Mouse (Mus musculus) intestine, embryonic 14.5 days (tissue): ENCODE data around the gene Tars2. TPM values are rescaled to one million over a fixed set of nuclear protein-coding genes. Genes with fewer than 3 reads are reported as not detected.

Source experiments
- ATAC-seq: fragments of 200-750 bp; cut with Nextera tagmentation; replicated peaks from 2 replicates; pipeline ENCODE4 v1.8.0; 2017; ENCODE audit warnings: low read depth, moderate number of reproducible peaks, moderate TSS enrichment, moderate library complexity; ENCODE audit not compliant: low FRiP score, low TSS enrichment
- DNase-seq: peaks from one replicate; pipeline ENCODE4 v3.0.0-alpha.2; 2018; ENCODE audit warnings: low spot score
- H3K27ac ChIP-seq: fragments of 300-500 bp; sonication (generic); 2 replicates; pipeline ENCODE4 v1.5.1; 2014; ENCODE audit warnings: low read depth, mild to moderate bottlenecking, control low read depth
- H3K27me3 ChIP-seq: fragments of 300-500 bp; sonication (generic); replicated peaks from 2 replicates; pipeline ENCODE4 v1.6.1; 2014; ENCODE audit warnings: low read length, control low read depth; ENCODE audit not compliant: control insufficient read depth, insufficient read depth
- H3K36me3 ChIP-seq: fragments of 300-500 bp; sonication (generic); 2 replicates; pipeline ENCODE4 v1.6.1; 2014; ENCODE audit warnings: low read length, control low read depth; ENCODE audit not compliant: control insufficient read depth, insufficient read depth
- H3K4me1 ChIP-seq: fragments of 300-500 bp; sonication (generic); replicated peaks from 2 replicates; pipeline ENCODE4 v1.6.1; 2014; ENCODE audit warnings: low read length, control low read depth, mixed read lengths; ENCODE audit not compliant: control insufficient read depth, insufficient read depth
- H3K4me2 ChIP-seq: fragments of 300-500 bp; sonication (generic); 2 replicates; pipeline ENCODE4 v1.6.1; 2014; ENCODE audit warnings: low read length
- H3K4me3 ChIP-seq: fragments of 300-500 bp; sonication (generic); 2 replicates; pipeline ENCODE4 v1.5.1; 2014; ENCODE audit warnings: low read depth, low read length, control low read depth, mixed read lengths
- H3K9ac ChIP-seq: fragments of 300-500 bp; sonication (generic); 2 replicates; pipeline ENCODE4 v1.6.1; 2014; ENCODE audit warnings: mild to moderate bottlenecking, low read length
- H3K9me3 ChIP-seq: fragments of 300-500 bp; sonication (generic); 2 replicates; pipeline ENCODE4 v1.6.1; 2016; ENCODE audit warnings: low read length, control low read depth; ENCODE audit not compliant: control insufficient read depth
- WGBS: fragments of 180-500 bp; shearing (Covaris S2); extraction: QIAGEN DNeasy Blood & Tissue Kit; methylation state at CpG from one replicate; pipeline ENCODE4 v1.1.7; 2014; 5-methylcytosine and 5-hydroxymethylcytosine counted together
- polyA plus RNA-seq: library from polyadenylated mRNA; unstranded; fragments of >200 nt; fragmentation: Nextera tagmentation; extraction: Ambion mirVana; gene quantifications from 2 replicates; pipeline ENCODE4 v1.2.1, GENCODE M21; 2014

Gene Tars2
- polyA plus RNA-seq, 1 experiment from 2014 or later = 55.4 TPM

DNA sequence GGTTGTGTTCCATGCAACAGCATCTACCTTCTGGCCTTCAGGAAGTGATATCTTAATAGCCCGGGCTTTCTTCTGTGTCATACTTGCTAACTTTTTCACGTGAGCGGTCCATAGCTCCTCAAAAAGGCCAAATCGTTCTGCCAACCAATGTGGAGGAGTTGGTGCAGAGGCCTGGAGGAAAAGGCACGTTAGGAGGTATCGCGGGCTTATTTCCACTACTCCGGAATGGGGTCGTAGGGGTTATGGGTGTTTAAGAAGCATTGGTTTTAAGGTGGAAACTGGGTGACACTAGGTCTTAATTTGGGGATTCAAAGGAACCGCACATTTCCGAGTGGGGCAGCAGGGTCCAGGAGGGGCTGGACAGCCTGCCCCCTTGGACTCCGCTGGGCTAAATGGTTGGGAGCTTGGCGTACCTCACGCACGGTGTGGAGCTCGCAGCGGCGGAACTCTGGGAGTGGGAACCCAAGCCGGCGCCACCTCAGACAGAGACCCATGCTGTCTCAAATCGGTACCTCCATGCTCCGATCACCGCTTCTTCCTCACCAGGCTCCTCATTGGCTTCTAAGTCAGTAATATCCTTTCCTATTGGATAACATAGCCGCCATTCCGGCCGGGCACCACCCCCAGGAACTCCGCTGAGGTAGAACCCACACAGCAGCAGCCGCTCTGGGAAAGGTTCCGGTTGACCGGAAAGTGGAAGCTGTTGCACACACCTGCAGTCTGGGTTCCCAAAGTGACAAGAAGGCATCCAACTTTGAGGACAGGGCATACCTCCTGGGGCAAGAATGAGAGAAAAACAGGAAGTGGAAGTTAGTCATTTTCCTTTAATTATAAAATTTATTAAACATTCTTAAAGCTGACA lies 5.4 kb downstream of the Tars2 start:
- H3K4me3 ChIP-seq = peak overlapping the region; percentile 93
- H3K9me3 ChIP-seq = no peaks in the 10 kb centered on the region
- ATAC-seq = peak; percentile 95
- H3K4me1 ChIP-seq = peaks cover 3% of the 10 kb centered on the region; the same call in 1 of the 2 replicates
- peak overlapping the region; percentile 29; the same call in 1 of the 2 replicates for H3K27ac ChIP-seq
- peaks cover 27% of the 10 kb centered on the region for H3K36me3 ChIP-seq
- WGBS = under 1% methylated on average over 30 of the region's 30 CpGs
- H3K4me2 ChIP-seq = peak overlapping the region; percentile 76
- H3K27me3 ChIP-seq = no peaks in the 10 kb centered on the region
- H3K9ac ChIP-seq = peak overlapping the region; percentile 71
- DNase-seq = peak; percentile 93

DNA sequence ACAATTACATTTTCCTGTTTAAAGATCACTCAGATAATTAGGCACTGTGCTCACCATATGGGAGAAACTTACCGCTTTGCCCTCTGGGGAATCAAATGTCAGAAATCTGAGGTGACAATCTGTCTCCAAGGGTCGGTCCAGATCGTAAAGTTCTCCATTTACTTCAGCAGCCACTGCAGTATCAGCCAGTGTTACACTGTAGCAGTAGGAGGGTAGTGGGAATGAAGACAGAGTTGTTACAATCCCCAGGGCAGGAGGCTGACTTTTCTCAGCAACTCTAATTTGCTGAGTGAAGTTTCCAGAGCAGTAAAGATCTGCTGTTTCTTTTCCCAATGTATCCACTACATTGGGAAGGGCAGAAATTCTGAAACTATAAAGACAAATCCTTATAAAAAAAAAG lies 7.1 kb downstream of the Tars2 start:
- H3K4me1 ChIP-seq = peaks cover 3% of the 10 kb centered on the region; the same call in 1 of the 2 replicates
- no peak overlapping the region for H3K4me2 ChIP-seq
- no peak for DNase-seq
- ATAC-seq = no peak
- peaks cover 44% of the 10 kb centered on the region for H3K36me3 ChIP-seq
- H3K27ac ChIP-seq = no peak overlapping the region
- no peak overlapping the region for H3K9ac ChIP-seq
- H3K27me3 ChIP-seq = no peaks in the 10 kb centered on the region
- no peak overlapping the region for H3K4me3 ChIP-seq
- H3K9me3 ChIP-seq = no peaks in the 10 kb centered on the region
- WGBS = 84% methylated on average over 3 of the region's 3 CpGs

GRCm38 (mm10) chr3:95740406-95740805 lies 19.6 kb downstream of the Tars2 start:
- DNase-seq (no peak), ATAC-seq (no peak)
- Histone ChIP-seq H3K4me2 (no peak overlapping the region), H3K36me3 (peaks cover 68% of the 10 kb centered on the region), H3K27me3 (no peaks in the 10 kb centered on the region), H3K9me3 (0 out of 2 replicates have a peak, but pooled peaks cover 4% of the 10 kb centered on the region), H3K9ac (no peak overlapping the region), H3K4me1 (peaks cover 4% of the 10 kb centered on the region; the same call in 1 of the 2 replicates), H3K27ac (peak overlapping the region; percentile 33; the same call in 1 of the 2 replicates), H3K4me3 (no peak overlapping the region)
- WGBS = 60% methylated on average over 8 of the region's 8 CpGs

GRCm38 (mm10) chr3:95739353-95740104 lies 20.5 kb downstream of the Tars2 start, which contains the start of gene Ecm1:
Gene Ecm1 (minus strand): TSS chr3:95739569.
- Histone ChIP-seq H3K36me3 (peaks cover 62% of the 10 kb centered on the region), H3K9me3 (0 out of 2 replicates have a peak, but pooled peaks cover 4% of the 10 kb centered on the region), H3K4me2 (peak within 1 kb of the TSS; percentile 20; the same call in 1 of the 2 replicates), H3K27ac (peak within 1 kb of the TSS; percentile 43; the same call in 1 of the 2 replicates), H3K9ac (no peak within 1 kb of the TSS), H3K4me1 (peaks cover 4% of the 10 kb centered on the region; the same call in 1 of the 2 replicates), H3K4me3 (no peak within 1 kb of the TSS), H3K27me3 (no peaks in the 10 kb centered on the region)
- DNase-seq (no peak), ATAC-seq (0 out of 2 replicates have a peak, but pooled peaks have one; percentile 21)
- WGBS = 65% methylated on average over 7 of the region's 7 CpGs

DNA sequence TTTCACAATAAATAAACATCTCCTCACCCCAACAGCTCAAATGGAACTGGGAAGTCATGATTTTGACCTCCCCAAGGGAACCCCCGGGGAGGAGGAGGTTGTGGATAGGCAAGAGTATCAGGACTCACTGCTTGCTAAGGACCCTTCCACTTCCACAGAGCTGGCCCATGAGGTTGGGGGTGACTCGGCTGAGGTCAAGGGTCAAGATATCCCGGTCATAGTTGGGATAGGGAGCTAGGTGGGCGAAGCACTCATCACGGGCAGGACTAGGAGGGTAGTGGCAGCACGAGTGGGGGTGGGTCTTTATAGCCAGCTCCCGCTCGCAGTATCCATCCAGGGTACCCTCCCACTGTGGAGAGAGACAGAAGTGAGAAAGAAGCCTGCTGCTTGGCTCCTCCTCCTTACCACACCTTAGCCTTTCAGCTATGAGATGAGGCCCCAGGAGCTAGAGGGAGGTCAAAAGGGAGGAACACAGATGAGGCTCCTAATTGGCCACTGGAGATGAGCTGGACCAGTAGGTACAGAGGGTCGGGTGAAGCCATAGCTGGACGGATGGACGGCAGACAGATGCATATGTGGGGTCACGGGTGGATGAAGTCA lies 24.8 kb downstream of the Tars2 start:
- no peaks in the 10 kb centered on the region for H3K27me3 ChIP-seq
- no peak for ATAC-seq

GRCm38 (mm10) chr3:95734092-95734702 lies 25.8 kb downstream of the Tars2 start:
- no peak overlapping the region; the same call in 1 of the 2 replicates for H3K27ac ChIP-seq

More for the DNA sequence above, 24.8 kb downstream of the Tars2 start:
- Histone ChIP-seq H3K4me2 (no peak overlapping the region), H3K4me3 (no peak overlapping the region), H3K36me3 (peaks cover 19% of the 10 kb centered on the region; the same call in 1 of the 2 replicates), H3K4me1 (peaks cover 4% of the 10 kb centered on the region; the same call in 1 of the 2 replicates), H3K9me3 (no peaks in the 10 kb centered on the region), H3K9ac (no peak overlapping the region), H3K27ac (no peak overlapping the region; the same call in 1 of the 2 replicates)
- no peak for DNase-seq
- 85% methylated on average over 12 of the region's 12 CpGs for WGBS

DNA sequence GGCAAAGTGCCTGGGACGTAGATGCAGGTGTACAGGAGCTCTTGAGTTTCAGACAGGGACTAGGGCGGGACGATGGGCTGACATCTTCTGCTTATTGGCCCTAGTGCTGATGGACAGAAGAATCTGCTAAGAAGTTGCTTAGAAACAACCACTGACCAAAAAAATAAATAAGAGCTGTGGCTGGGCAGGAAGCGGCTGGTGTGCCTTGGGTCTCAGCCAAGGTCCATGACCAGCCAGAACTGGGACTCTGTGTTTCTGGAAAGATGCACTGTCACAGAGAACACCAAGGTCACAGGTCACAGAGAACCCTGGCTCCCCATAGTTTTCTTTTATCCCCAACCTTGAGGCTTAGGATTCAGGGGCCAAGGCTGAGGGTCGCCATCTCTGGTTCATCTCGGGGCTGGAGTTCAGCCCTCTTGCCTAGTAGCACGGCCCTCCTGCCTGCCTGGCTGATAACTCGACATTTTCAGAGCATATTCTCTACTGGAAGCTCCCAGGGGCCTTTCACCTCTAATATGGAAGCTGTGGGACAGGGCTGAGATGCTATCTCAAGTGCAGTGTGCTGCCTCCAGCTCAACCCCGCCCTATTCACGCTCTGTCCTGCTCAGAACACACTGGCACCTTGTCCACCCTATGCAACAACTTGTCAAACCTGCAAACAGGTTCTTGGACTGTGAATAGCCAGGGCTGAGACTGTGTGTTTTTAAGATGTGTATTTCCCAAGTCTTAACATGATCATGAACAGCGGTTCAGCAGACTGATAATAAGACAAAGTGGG lies 27.1 kb downstream of the Tars2 start:
- 0 out of 2 replicates have a peak, but pooled peaks cover 9% of the 10 kb centered on the region for H3K36me3 ChIP-seq
- H3K9me3 ChIP-seq = no peaks in the 10 kb centered on the region
- no peaks in the 10 kb centered on the region for H3K27me3 ChIP-seq
- no peak overlapping the region for H3K9ac ChIP-seq
- no peaks in the 10 kb centered on the region for H3K4me1 ChIP-seq
- WGBS = 82% methylated on average over 11 of the region's 11 CpGs
- no peak overlapping the region for H3K27ac ChIP-seq
- no peak overlapping the region for H3K4me2 ChIP-seq
- no peak for DNase-seq
- ATAC-seq = no peak
- H3K4me3 ChIP-seq = no peak overlapping the region

More at GRCm38 (mm10) chr3:95734092-95734702, 25.8 kb downstream of the Tars2 start:
- WGBS = 75% methylated on average over 13 of the region's 13 CpGs
- H3K4me2 ChIP-seq = no peak overlapping the region
- H3K4me3 ChIP-seq = no peak overlapping the region
- H3K36me3 ChIP-seq = 0 out of 2 replicates have a peak, but pooled peaks cover 10% of the 10 kb centered on the region
- no peak for DNase-seq
- H3K9ac ChIP-seq = no peak overlapping the region
- no peak for ATAC-seq
- H3K27me3 ChIP-seq = no peaks in the 10 kb centered on the region
- no peaks in the 10 kb centered on the region for H3K9me3 ChIP-seq
- H3K4me1 ChIP-seq = peaks cover 2% of the 10 kb centered on the region; the same call in 1 of the 2 replicates
